Mouse (Mus musculus) MEL (cell line): ENCODE measurements around the gene Lyrm1.

Source experiments
- CTCF ChIP-seq, 3 experiments: IDR thresholded peaks in 2 of 3; conservative IDR thresholded peaks in 1 of 3; 2 replicates each; pipeline ENCODE4 v1.5.1; 2011 to 2012; ENCODE audit warnings: low read length in 3 of 3, low read depth in 2 of 3, mild to moderate bottlenecking in 2 of 3, improper control_type of control experiment in 1 of 3, inconsistent platforms in 1 of 3, mixed read lengths in 1 of 3, moderate library complexity in 1 of 3; ENCODE audit not compliant: control insufficient read depth in 1 of 3, insufficient read depth in 1 of 3, poor library complexity in 1 of 3, severe bottlenecking in 1 of 3
- EP300 ChIP-seq, 2 experiments: IDR thresholded peaks; 2 replicates each; pipeline ENCODE4 v1.6.1; 2011; ENCODE audit warnings: improper control_type of control experiment in 2 of 2, low read length in 2 of 2, low read depth in 1 of 2, mild to moderate bottlenecking in 1 of 2
- GATA1 ChIP-seq: IDR thresholded peaks from 2 replicates; pipeline ENCODE4 v1.6.1; 2011; ENCODE audit warnings: low read depth, low read length, improper control_type of control experiment
- HCFC1 ChIP-seq: IDR thresholded peaks from 2 replicates; pipeline ENCODE4 v1.6.1; 2012; ENCODE audit warnings: low read depth, mild to moderate bottlenecking, inconsistent platforms, low read length, improper control_type of control experiment, moderate library complexity
- MAX ChIP-seq: IDR thresholded peaks from 2 replicates; pipeline ENCODE4 v1.6.1; 2011; ENCODE audit warnings: low read length, improper control_type of control experiment
- MAZ ChIP-seq: IDR thresholded peaks from 2 replicates; pipeline ENCODE4 v1.6.1; 2012; ENCODE audit warnings: low read depth, mild to moderate bottlenecking, inconsistent platforms, low read length, improper control_type of control experiment
- NELFE ChIP-seq: IDR thresholded peaks from 2 replicates; pipeline ENCODE4 v1.6.1; 2011; ENCODE audit warnings: low read depth, low read length, improper control_type of control experiment
- USF2 ChIP-seq, 2 experiments: IDR thresholded peaks; 2 replicates each; pipeline ENCODE4 v1.6.1; 2011 to 2012; ENCODE audit warnings: improper control_type of control experiment in 2 of 2, low read length in 2 of 2, borderline replicate concordance in 1 of 2, inconsistent platforms in 1 of 2, low read depth in 1 of 2, mild to moderate bottlenecking in 1 of 2; ENCODE audit not compliant: insufficient read depth in 1 of 2
- ZNF384 ChIP-seq: IDR thresholded peaks from 2 replicates; pipeline ENCODE4 v1.6.1; 2012; ENCODE audit warnings: low read depth, mild to moderate bottlenecking, inconsistent platforms, low read length, improper control_type of control experiment

- TF ChIP-seq GATA1, result no peak
- TF ChIP-seq HCFC1, result no peak
- TF ChIP-seq MAZ, result no peak
- no peak for TF ChIP-seq CTCF (IDR thresholded peaks at IDR 0.05 in 2 of 3, conservative IDR thresholded peaks at IDR 0.05 in 1 of 3; ENCODE audit: control insufficient read depth in 1 of 3, insufficient read depth in 1 of 3, low read depth in 2 of 3, low read length in 3 of 3, poor library complexity in 1 of 3, severe bottlenecking in 1 of 3)
- no peak for TF ChIP-seq MAX
- TF ChIP-seq EP300 (IDR thresholded peaks at IDR 0.05; ENCODE audit: low read depth in 1 of 2, low read length in 2 of 2), result no peak
- TF ChIP-seq ZNF384, result no peak
- TF ChIP-seq USF2 (IDR thresholded peaks at IDR 0.05; ENCODE audit: borderline replicate concordance in 1 of 2, insufficient read depth in 1 of 2, low read depth in 1 of 2, low read length in 2 of 2), result no peak
- no peak for TF ChIP-seq NELFE
Observed at GRCm38 (mm10) chr7:119960546-119960945, 64.9 kb downstream of the Lyrm1 start.
